Mouse (Mus musculus) lung, embryonic 15.5 days (tissue): ENCODE data around the gene Sh3bgrl3. TPM values are rescaled to one million over a fixed set of nuclear protein-coding genes. Genes with fewer than 3 reads are reported as not detected.

Experiments used
- ATAC-seq: fragments of 200-750 bp; cut with Nextera tagmentation; 2 replicates; pipeline ENCODE4 v1.8.0; 2017; ENCODE audit warnings: moderate number of reproducible peaks, borderline replicate concordance; ENCODE audit not compliant: low FRiP score, low TSS enrichment; ENCODE audit errors: extremely low read depth
- H3K27ac ChIP-seq: fragments of 300-500 bp; sonication (generic); 2 replicates; pipeline ENCODE4 v1.5.1; 2015; ENCODE audit warnings: moderate library complexity, mild to moderate bottlenecking, inconsistent platforms
- H3K27me3 ChIP-seq: fragments of 300-500 bp; sonication (generic); 2 replicates; pipeline ENCODE4 v1.6.1; 2015; ENCODE audit warnings: inconsistent platforms
- H3K36me3 ChIP-seq: fragments of 300-500 bp; sonication (generic); 2 replicates; pipeline ENCODE4 v1.6.1; 2015; ENCODE audit warnings: inconsistent platforms
- H3K4me1 ChIP-seq: fragments of 300-500 bp; sonication (generic); 2 replicates; pipeline ENCODE4 v1.6.1; 2015; ENCODE audit warnings: inconsistent platforms
- H3K4me2 ChIP-seq: fragments of 300-500 bp; sonication (generic); 2 replicates; pipeline ENCODE4 v1.6.1; 2015; ENCODE audit warnings: inconsistent platforms, mild to moderate bottlenecking, moderate library complexity
- H3K4me3 ChIP-seq: fragments of 300-500 bp; sonication (generic); 2 replicates; pipeline ENCODE4 v1.5.1; 2015; ENCODE audit warnings: mild to moderate bottlenecking, inconsistent platforms
- H3K9ac ChIP-seq: fragments of 300-500 bp; sonication (generic); 2 replicates; pipeline ENCODE4 v1.6.1; 2015; ENCODE audit warnings: inconsistent platforms
- H3K9me3 ChIP-seq: fragments of 300-500 bp; sonication (generic); 2 replicates; pipeline ENCODE4 v1.6.1; 2016; ENCODE audit warnings: inconsistent platforms
- whole genome bisulfite sequencing: fragments of 180-500 bp; shearing (Covaris S2); methylation state at CpG from one replicate; pipeline ENCODE4 v1.1.7; 2015; 5-methylcytosine and 5-hydroxymethylcytosine counted together
- polyA plus RNA-seq: library from polyadenylated mRNA; unstranded; fragments of >200 nt; fragmentation: Nextera tagmentation; extraction: Ambion mirVana; gene quantifications from 2 replicates; pipeline ENCODE4 v1.2.1, GENCODE M21; 2015

Gene Sh3bgrl3
- polyA plus RNA-seq, 1 experiment from 2014 or later: 406 TPM

GRCm38 (mm10) chr4:134106105-134106504 is 22.5 kb downstream of the Sh3bgrl3 start:
- no peak for ATAC-seq
- Histone ChIP-seq H3K4me3 (no peak overlapping the region), H3K9me3 (no peaks in the 10 kb centered on the region), H3K4me2 (no peak overlapping the region), H3K4me1 (peaks cover 6% of the 10 kb centered on the region), H3K9ac (no peak overlapping the region), H3K27ac (no peak overlapping the region), H3K36me3 (no peaks in the 10 kb centered on the region), H3K27me3 (no peaks in the 10 kb centered on the region)
- WGBS: 61% methylated on average over 7 of the region's 7 CpGs

DNA sequence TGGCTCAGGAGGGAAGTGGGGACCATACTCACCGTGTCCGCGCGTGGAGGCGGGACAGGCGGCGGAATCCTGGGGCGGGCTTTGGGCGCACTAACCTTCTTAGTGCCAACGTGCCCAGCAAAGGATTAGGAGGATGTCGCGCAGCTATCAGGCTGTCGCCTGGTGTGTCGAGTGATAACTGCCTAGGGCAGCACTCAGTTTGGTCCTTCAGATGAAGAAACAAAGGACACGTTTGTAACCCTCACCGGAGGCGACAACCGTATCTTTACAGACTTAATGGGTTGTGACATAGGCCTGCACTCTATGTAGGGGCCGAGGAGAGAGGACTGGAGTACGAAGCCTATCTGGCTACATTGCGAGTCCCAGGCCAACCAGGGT is 25.9 kb downstream of the Sh3bgrl3 start:
- peak; percentile 36; the same call in 1 of the 2 replicates for ATAC-seq
- WGBS: 4% methylated on average over 21 of the region's 21 CpGs
- H3K27me3 ChIP-seq: no peaks in the 10 kb centered on the region
- H3K36me3 ChIP-seq: no peaks in the 10 kb centered on the region
- peak overlapping the region; percentile 64 for H3K4me3 ChIP-seq
- H3K9me3 ChIP-seq: no peaks in the 10 kb centered on the region
- peak overlapping the region; percentile 58 for H3K9ac ChIP-seq
- H3K4me2 ChIP-seq: peak overlapping the region; percentile 64
- H3K27ac ChIP-seq: no peak overlapping the region
- peaks cover 6% of the 10 kb centered on the region for H3K4me1 ChIP-seq

DNA sequence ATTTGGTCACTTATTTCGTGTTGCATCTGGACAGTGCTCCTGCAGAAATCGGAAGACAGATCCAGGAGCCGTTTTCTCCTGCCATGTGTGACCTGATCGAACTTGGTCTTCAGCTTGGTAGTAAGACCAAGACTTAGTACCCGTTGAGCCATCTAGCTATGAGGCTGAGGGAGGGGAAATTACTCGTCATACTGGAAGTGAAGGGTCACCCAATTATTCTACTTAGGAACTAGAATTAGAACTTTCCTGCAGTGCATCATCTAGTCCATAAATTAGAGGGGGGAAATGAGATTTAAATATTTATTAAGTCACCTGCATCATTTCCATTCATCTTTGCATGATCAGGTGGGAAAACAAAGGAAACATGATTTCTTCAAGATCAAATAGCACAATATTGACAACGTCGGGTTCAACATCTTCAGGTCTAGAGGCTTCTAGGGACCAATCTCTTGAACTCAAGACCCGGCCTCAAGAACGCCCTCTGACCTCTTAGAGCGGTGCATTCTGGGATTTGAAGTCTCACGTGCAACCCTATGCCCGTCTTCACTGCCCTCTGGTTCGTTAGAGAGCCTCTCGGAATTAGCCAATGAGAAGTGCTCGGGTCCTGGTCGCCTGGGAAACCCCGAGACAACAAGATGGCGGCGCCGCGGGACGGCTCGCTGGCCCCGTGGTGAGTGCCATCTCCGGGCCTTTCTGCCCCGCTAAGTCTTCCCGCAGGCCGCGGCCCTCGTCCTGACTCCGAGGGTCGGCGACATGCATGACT is 26.4 kb downstream of the Sh3bgrl3 start, which contains the start of gene Ubxn11:
Gene Ubxn11, plus strand, starts transcription at position 592 of the 763 bp plus-strand sequence.
- Histone ChIP-seq H3K36me3 (no peaks in the 10 kb centered on the region), H3K27me3 (no peaks in the 10 kb centered on the region), H3K9ac (peak within 1 kb of the TSS; percentile 58), H3K27ac (no peak within 1 kb of the TSS), H3K4me3 (peak within 1 kb of the TSS; percentile 64), H3K9me3 (no peaks in the 10 kb centered on the region), H3K4me2 (peak within 1 kb of the TSS; percentile 64), H3K4me1 (peaks cover 6% of the 10 kb centered on the region)
- WGBS: 17% methylated on average over 34 of the region's 34 CpGs
- ATAC-seq: peak; percentile 94

DNA sequence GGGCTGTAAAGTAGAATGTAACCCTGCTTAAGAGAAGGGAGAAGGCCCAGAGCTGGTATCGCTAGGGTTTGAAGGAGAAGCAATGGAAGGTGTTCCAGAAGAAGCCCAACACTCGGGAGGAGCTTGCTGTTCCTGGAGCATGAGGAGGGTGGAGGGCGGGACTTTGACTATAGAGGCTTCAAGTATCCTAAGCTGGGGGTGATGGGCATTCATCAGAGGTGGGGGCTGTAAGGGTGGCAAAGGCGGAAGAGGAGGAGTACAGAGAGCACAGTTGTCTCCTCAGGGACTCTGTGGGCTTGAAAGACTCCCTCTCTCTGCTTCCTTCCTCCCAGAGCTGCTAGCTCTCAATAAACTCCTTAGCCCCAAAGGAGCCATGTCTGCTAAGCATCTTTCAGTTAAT is 28.3 kb downstream of the Sh3bgrl3 start:
- no peak for ATAC-seq
- WGBS: 81% methylated on average over 4 of the region's 4 CpGs

GRCm38 (mm10) chr4:134098628-134099027 is 30.0 kb downstream of the Sh3bgrl3 start:
- ATAC-seq: no peak
- no peaks in the 10 kb centered on the region for H3K36me3 ChIP-seq
- H3K27ac ChIP-seq: no peak overlapping the region
- 34% methylated on average over 8 of the region's 8 CpGs for WGBS
- H3K4me1 ChIP-seq: peaks cover 6% of the 10 kb centered on the region
- no peak overlapping the region for H3K4me2 ChIP-seq
- no peak overlapping the region for H3K9ac ChIP-seq
- no peak overlapping the region for H3K4me3 ChIP-seq
- no peaks in the 10 kb centered on the region for H3K27me3 ChIP-seq
- H3K9me3 ChIP-seq: no peaks in the 10 kb centered on the region

More for the DNA sequence above, 28.3 kb downstream of the Sh3bgrl3 start:
- H3K9me3 ChIP-seq: no peaks in the 10 kb centered on the region
- no peak overlapping the region for H3K4me2 ChIP-seq
- no peak overlapping the region for H3K27ac ChIP-seq
- H3K9ac ChIP-seq: no peak overlapping the region
- H3K4me3 ChIP-seq: no peak overlapping the region
- H3K27me3 ChIP-seq: no peaks in the 10 kb centered on the region
- H3K4me1 ChIP-seq: peaks cover 6% of the 10 kb centered on the region
- no peaks in the 10 kb centered on the region for H3K36me3 ChIP-seq

DNA sequence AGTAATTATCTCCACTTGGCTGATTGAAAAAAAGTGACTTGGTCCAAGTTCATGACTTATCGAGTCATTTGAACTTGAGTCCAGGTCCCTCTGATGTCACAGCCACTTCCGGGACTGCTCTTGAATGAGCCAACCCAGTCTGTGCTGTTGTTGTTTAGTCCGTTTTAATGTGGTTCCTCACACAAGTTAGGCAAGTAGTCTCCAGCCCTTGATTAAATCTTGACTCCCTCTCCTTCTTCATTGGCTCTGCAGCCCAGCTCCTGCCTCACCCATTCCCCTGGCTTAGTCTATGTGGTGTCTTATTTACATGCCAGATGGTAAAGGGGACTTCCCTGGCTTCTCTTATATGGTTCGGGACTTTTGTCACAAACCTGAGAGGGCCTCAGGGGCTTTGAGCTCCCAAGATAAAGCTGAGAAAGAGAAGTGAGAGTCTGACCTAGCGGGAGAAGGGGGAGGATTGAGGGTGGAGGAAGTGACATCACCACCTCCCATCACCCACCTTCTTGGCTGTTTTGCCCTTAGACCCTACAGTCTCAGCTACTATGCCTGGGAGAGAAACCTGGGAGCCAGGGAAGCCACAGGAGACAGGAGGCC is 31.5 kb downstream of the Sh3bgrl3 start:
- WGBS: 63% methylated on average over 5 of the region's 5 CpGs
- no peak for ATAC-seq
- Histone ChIP-seq H3K27ac (no peak overlapping the region), H3K4me3 (no peak overlapping the region), H3K9ac (no peak overlapping the region), H3K4me1 (no peaks in the 10 kb centered on the region), H3K36me3 (no peaks in the 10 kb centered on the region), H3K4me2 (no peak overlapping the region), H3K27me3 (no peaks in the 10 kb centered on the region), H3K9me3 (no peaks in the 10 kb centered on the region)

DNA sequence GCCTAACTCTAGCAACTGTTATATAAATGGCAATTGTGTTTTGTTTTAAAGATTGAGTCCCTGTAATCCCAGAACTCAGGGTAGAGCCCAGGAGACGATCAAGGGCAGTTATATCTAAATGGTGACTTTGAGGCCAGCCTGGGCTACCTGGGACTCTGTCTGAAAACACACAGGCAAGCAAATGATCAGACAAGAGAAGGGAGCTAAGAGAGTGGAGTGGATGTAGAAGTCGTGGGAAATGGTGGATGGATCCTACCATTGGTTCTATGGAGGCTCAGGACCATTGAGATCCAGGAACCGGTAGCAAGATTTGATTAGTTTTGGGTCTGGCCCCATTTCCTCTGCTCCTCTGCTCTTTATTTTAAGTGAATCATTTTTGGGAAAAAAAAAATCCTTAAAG is 32.5 kb downstream of the Sh3bgrl3 start:
- WGBS: 82% methylated on average over 3 of the region's 3 CpGs
- no peak overlapping the region for H3K27ac ChIP-seq
- no peaks in the 10 kb centered on the region for H3K9me3 ChIP-seq
- no peaks in the 10 kb centered on the region for H3K27me3 ChIP-seq
- H3K4me2 ChIP-seq: no peak overlapping the region
- no peak overlapping the region for H3K9ac ChIP-seq
- H3K4me3 ChIP-seq: no peak overlapping the region
- H3K4me1 ChIP-seq: no peaks in the 10 kb centered on the region
- no peaks in the 10 kb centered on the region for H3K36me3 ChIP-seq
- no peak for ATAC-seq

DNA sequence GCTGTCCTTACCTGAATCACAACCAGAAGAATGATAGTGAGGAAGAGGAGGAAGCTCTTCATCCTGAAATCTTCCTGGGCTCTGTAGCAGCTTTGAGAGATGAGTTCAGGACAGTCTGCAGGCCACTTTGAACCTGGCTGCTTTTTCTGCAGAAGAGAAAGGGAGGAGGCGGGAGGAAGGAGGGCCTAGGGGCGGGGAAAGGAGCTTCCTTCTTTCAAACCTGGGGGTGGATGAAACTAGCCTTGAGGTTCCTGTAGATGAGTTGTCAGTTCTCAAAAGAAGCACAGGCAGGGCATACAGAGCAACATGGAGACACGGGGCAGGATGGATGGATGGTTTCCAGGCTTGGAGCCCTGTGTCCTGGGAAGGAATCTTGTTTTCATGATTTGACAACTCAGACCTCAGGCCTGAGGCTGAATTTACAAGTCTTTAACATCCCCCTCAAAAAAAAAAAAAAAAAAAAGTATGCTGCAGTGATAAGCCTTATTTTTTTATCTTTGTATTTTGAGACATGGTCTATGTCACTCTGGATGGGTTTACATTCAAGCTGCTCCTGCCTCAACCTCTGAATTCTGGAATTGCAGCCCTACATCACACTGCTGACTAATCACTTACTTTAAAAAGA is 33.6 kb downstream of the Sh3bgrl3 start, which contains the start of gene Cd52:
Gene Cd52, minus strand, starts transcription at position 160 of the 625 bp plus-strand sequence.
- H3K27ac ChIP-seq: no peak within 1 kb of the TSS
- WGBS: 70% methylated on average over 3 of the region's 3 CpGs

DNA sequence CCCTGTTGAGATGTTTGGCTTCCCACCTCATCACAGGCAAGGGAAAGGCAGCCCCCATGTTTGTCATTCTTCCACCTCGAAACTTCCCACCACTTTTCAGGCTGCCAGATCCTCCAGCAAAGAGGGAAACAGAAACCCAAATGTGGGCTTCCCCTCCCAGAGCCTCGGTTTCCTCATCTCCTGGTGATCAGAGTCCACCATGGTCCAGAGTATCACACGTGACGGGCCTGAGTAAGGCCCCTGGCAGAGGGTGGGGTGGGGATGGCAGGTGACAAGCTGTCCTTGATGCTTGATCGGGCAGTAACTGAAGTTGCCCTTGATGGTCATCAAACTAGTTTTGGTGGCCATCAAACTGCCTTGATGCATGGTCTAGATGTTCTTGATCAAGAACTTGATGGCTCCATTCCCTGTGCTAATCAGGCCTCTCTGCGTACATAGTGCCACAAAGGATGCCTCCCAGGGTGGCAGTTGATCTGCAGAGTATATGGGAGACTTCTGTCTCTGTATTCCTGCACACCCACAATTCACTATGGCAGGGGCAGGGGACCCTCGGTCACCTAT is 34.5 kb downstream of the Sh3bgrl3 start:
- H3K27me3 ChIP-seq: no peaks in the 10 kb centered on the region
- whole genome bisulfite sequencing: 74% methylated on average over 7 of the region's 7 CpGs
- H3K27ac ChIP-seq: no peak overlapping the region
- no peak for ATAC-seq
- H3K4me2 ChIP-seq: no peak overlapping the region
- no peaks in the 10 kb centered on the region for H3K9me3 ChIP-seq
- H3K4me3 ChIP-seq: no peak overlapping the region
- no peak overlapping the region for H3K9ac ChIP-seq
- H3K4me1 ChIP-seq: no peaks in the 10 kb centered on the region
- no peaks in the 10 kb centered on the region for H3K36me3 ChIP-seq

More for the DNA sequence above, 33.6 kb downstream of the Sh3bgrl3 start, which contains the start of gene Cd52:
- H3K9ac ChIP-seq: no peak within 1 kb of the TSS
- no peak within 1 kb of the TSS for H3K4me2 ChIP-seq
- no peak for ATAC-seq
- no peaks in the 10 kb centered on the region for H3K4me1 ChIP-seq
- H3K9me3 ChIP-seq: no peaks in the 10 kb centered on the region
- no peaks in the 10 kb centered on the region for H3K36me3 ChIP-seq
- H3K4me3 ChIP-seq: no peak within 1 kb of the TSS
- no peaks in the 10 kb centered on the region for H3K27me3 ChIP-seq

DNA sequence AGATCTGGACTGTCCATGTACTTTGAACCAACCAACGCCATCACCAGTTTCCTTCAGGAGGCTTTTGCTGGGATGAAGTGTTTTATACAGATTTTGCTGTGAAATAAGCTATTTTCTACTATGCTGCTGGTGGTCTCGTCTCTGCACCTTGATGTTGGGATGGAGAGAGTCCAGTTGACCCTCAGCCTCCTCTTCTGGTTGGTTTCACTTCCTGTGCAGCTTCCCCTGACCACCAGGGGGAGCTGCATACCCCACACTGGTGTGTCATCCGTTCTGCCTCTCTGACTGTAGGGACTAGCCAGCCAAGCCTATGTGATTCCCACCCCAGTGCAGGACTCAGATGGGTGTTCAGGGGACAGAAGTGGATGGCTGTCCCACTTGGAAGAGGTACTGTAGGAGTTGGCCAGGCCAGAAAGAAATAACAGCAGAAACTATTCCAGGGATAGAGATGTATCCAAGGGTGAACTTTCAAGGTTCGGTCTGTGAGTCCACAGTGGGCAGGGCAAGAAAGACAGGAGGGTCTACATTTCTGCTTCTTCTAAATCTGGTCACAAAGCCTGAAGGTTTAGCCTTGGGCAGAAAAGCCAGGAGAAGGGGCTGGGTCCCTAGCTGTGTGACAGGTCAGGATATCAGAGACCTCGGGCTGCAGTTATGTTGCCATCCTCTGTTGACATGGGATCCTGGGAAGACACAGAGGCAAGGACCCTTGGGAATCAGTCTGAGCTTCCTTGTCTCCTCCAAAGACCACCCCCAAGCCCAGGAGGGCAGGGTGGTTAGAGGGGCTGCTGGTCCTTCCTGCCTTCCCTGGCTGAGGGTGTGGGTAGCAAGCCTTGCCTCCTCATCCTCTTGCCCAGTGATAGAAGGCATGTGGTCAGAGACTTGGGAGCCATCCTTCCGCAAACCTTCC is 36.0 kb downstream of the Sh3bgrl3 start:
- H3K9me3 ChIP-seq: no peaks in the 10 kb centered on the region
- no peak overlapping the region for H3K27ac ChIP-seq
- no peak overlapping the region for H3K4me3 ChIP-seq
- no peaks in the 10 kb centered on the region for H3K4me1 ChIP-seq
- ATAC-seq: no peak
- H3K9ac ChIP-seq: no peak overlapping the region
- no peaks in the 10 kb centered on the region for H3K36me3 ChIP-seq
- no peak overlapping the region for H3K4me2 ChIP-seq
- H3K27me3 ChIP-seq: no peaks in the 10 kb centered on the region
- 67% methylated on average over 6 of the region's 6 CpGs for WGBS

- no peak overlapping the region for H3K4me3 ChIP-seq
- no peaks in the 10 kb centered on the region for H3K4me1 ChIP-seq
- no peak overlapping the region for H3K4me2 ChIP-seq
- no peak overlapping the region for H3K9ac ChIP-seq
- H3K27me3 ChIP-seq: no peaks in the 10 kb centered on the region
- no peak overlapping the region for H3K27ac ChIP-seq
- H3K36me3 ChIP-seq: no peaks in the 10 kb centered on the region
- ATAC-seq: no peak
- H3K9me3 ChIP-seq: no peaks in the 10 kb centered on the region
- 78% methylated on average over 6 of the region's 6 CpGs for WGBS
These were observed 37.4 kb downstream of the Sh3bgrl3 start for GRCm38 (mm10) chr4:134091225-134091529.
